Mouse (Mus musculus): ENCODE results near the gene Tpk1. TPM values are rescaled to one million over a fixed set of nuclear protein-coding genes. Genes with fewer than 3 reads are reported as not detected.

Gene Tpk1
- polyA plus RNA-seq, 1 experiment from 2014 or later = 8.0 TPM

DNA sequence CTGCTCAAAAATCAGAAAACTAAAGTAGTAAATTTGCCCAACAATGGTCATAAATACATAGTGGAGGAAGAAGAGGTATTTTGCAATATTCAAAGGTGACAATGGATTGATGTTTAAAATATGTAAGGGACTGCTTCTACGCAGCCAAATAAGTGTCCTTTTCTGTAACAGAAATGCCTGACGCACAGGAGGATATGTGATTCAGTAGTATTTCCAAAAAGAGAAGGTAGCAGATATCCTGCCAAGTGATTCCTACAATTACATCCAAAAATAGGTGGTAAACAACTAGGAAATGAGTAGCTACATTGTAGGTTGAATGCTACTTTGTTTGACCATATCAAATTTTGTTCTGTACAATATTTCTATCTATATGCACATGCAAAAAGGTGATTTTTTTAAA is 220.2 kb downstream of the Tpk1 start:
- H3K9me3 ChIP-seq (replicated peaks; ENCODE audit: control insufficient read depth, low read length) = no peaks in the 10 kb centered on the region
- DNase-seq (ENCODE audit: low spot score) = no peak
- H3K9ac ChIP-seq (replicated peaks; ENCODE audit: low read length) = no peak overlapping the region
- 92% methylated on average over 2 of the region's 2 CpGs for WGBS
- no peak for ATAC-seq (replicated peaks; ENCODE audit: insufficient number of reproducible peaks, low FRiP score, low TSS enrichment, low read depth)
- no peak overlapping the region for H3K4me2 ChIP-seq (ENCODE audit: low read depth, low read length)
- H3K27ac ChIP-seq (replicated peaks; ENCODE audit: low read depth, low read length) = no peak overlapping the region
- H3K4me1 ChIP-seq (ENCODE audit: control insufficient read depth, insufficient read depth, low read length) = no peaks in the 10 kb centered on the region
- no peaks in the 10 kb centered on the region for H3K27me3 ChIP-seq (ENCODE audit: control insufficient read depth, insufficient read depth, low read length)
- no peak overlapping the region for H3K4me3 ChIP-seq (ENCODE audit: low read depth, low read length)
- H3K36me3 ChIP-seq (replicated peaks; ENCODE audit: control insufficient read depth, insufficient read depth, low read depth, low read length) = no peaks in the 10 kb centered on the region

DNA sequence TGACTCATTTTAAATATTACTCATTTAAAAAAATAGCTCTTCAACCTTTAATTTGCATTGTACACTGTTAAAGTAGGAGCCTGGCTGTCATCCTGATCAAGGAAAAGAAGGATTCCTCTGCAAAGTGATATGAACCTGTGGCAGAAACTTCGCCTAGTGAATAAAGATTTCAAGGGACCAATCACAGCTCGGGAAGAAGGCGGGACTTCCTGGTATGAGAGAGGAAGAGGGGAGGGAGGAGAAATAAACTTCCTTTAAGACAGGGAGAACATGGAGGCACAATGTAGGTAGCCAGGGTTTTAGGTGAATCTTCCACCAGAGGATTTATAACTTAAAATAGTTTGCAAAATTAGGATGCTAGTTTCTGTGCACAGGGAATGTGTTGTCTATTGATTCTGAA is 223.9 kb downstream of the Tpk1 start:
- ATAC-seq (replicated peaks; ENCODE audit: insufficient number of reproducible peaks, low FRiP score, low TSS enrichment, low read depth) = no peak
- Histone ChIP-seq H3K9me3 (replicated peaks; ENCODE audit: control insufficient read depth, low read length) (no peaks in the 10 kb centered on the region), H3K36me3 (replicated peaks; ENCODE audit: control insufficient read depth, insufficient read depth, low read depth, low read length) (no peaks in the 10 kb centered on the region), H3K4me2 (ENCODE audit: low read depth, low read length) (no peak overlapping the region), H3K27me3 (ENCODE audit: control insufficient read depth, insufficient read depth, low read length) (no peaks in the 10 kb centered on the region), H3K4me1 (ENCODE audit: control insufficient read depth, insufficient read depth, low read length) (no peaks in the 10 kb centered on the region), H3K4me3 (ENCODE audit: low read depth, low read length) (no peak overlapping the region), H3K27ac (replicated peaks; ENCODE audit: low read depth, low read length) (no peak overlapping the region), H3K9ac (replicated peaks; ENCODE audit: low read length) (no peak overlapping the region)
- no peak for DNase-seq (ENCODE audit: low spot score)
- WGBS = 92% methylated on average over 3 of the region's 3 CpGs

DNA sequence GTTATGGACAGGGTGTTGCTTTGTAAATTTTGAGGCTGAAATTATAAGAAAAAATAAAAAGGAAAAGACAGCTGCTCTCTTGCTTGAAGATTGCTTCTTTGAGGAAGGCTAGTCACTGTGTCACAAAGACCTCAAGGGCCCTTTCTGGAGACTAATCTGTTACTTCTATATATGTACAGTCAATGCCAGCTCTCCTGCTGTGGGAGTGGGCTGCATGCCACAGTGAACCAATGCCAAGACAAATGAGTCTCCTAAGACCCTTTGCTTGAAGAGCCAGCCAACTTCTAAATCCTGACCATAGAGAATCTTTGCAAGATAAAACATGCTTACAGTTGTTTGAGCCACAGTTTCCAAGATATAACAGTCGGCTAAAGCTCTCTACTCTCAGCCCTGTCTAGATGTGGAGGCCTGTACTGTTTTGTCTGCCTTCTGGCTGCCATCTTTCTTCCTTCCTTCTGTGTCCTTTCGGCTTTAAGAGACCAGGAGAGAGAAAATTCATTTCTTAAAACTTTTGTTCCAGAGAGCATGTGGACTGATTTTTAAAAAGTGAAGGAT is 230.0 kb downstream of the Tpk1 start:
- H3K27ac ChIP-seq (replicated peaks; ENCODE audit: low read depth, low read length) = no peak overlapping the region
- no peak overlapping the region for H3K4me3 ChIP-seq (ENCODE audit: low read depth, low read length)
- no peak overlapping the region for H3K9ac ChIP-seq (replicated peaks; ENCODE audit: low read length)
- H3K4me1 ChIP-seq (ENCODE audit: control insufficient read depth, insufficient read depth, low read length) = no peaks in the 10 kb centered on the region
- H3K36me3 ChIP-seq (replicated peaks; ENCODE audit: control insufficient read depth, insufficient read depth, low read depth, low read length) = no peaks in the 10 kb centered on the region
- no peak for DNase-seq (ENCODE audit: low spot score)
- H3K4me2 ChIP-seq (ENCODE audit: low read depth, low read length) = no peak overlapping the region
- H3K27me3 ChIP-seq (ENCODE audit: control insufficient read depth, insufficient read depth, low read length) = no peaks in the 10 kb centered on the region
- WGBS = 70% methylated on average over 2 of the region's 2 CpGs
- H3K9me3 ChIP-seq (replicated peaks; ENCODE audit: control insufficient read depth, low read length) = no peaks in the 10 kb centered on the region
- no peak for ATAC-seq (replicated peaks; ENCODE audit: insufficient number of reproducible peaks, low FRiP score, low TSS enrichment, low read depth)

DNA sequence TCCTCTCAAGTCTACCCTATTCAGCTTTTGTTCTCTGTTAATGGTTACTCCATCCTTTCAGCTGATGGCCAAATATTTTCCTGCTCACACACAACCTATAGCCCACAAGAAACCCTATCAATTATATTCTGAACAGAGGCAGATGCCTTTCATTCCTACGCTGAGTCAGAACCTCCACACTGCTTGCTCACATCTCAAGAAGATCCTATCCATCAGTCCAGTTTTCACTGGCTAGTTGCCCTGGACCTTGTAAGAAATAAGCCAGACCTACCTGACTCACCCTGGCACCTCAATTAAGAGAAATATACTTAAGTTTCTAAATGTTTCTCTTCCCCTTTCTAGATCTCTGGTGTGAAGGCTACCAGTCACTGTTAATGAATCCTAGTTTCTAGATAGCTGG is 231.7 kb downstream of the Tpk1 start:
- Histone ChIP-seq H3K27ac (replicated peaks; ENCODE audit: low read depth, low read length) (no peak overlapping the region), H3K4me3 (ENCODE audit: low read depth, low read length) (no peak overlapping the region), H3K4me2 (ENCODE audit: low read depth, low read length) (no peak overlapping the region), H3K27me3 (ENCODE audit: control insufficient read depth, insufficient read depth, low read length) (no peaks in the 10 kb centered on the region), H3K9me3 (replicated peaks; ENCODE audit: control insufficient read depth, low read length) (no peaks in the 10 kb centered on the region), H3K36me3 (replicated peaks; ENCODE audit: control insufficient read depth, insufficient read depth, low read depth, low read length) (no peaks in the 10 kb centered on the region), H3K9ac (replicated peaks; ENCODE audit: low read length) (no peak overlapping the region), H3K4me1 (ENCODE audit: control insufficient read depth, insufficient read depth, low read length) (no peaks in the 10 kb centered on the region)
- WGBS = 80% methylated on average over 1 of the region's 1 CpGs
- no peak for ATAC-seq (replicated peaks; ENCODE audit: insufficient number of reproducible peaks, low FRiP score, low TSS enrichment, low read depth)
- DNase-seq (ENCODE audit: low spot score) = no peak

DNA sequence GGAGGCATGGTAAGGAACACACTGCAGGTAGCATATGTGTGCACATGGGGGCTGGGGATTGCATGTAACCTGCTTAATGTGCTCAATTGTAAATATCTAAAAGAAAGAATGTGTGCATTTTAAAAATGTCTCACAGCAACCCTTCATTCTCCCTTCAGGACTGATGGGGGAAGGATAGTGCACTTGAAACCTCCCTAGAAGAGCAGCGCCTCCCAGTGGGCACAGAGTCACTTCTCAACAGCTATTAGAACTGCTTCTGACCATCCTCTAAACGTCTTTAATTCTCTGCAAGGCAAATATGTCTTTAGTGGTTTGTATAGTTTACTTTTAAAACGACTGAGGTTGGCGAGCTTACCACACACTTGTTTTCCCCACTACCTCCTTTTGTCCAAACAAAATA is 241.1 kb downstream of the Tpk1 start:
- Histone ChIP-seq H3K36me3 (replicated peaks; ENCODE audit: control insufficient read depth, insufficient read depth, low read depth, low read length) (no peaks in the 10 kb centered on the region), H3K9ac (replicated peaks; ENCODE audit: low read length) (no peak overlapping the region), H3K4me1 (ENCODE audit: control insufficient read depth, insufficient read depth, low read length) (no peaks in the 10 kb centered on the region), H3K27ac (replicated peaks; ENCODE audit: low read depth, low read length) (no peak overlapping the region), H3K4me3 (ENCODE audit: low read depth, low read length) (no peak overlapping the region), H3K4me2 (ENCODE audit: low read depth, low read length) (no peak overlapping the region), H3K9me3 (replicated peaks; ENCODE audit: control insufficient read depth, low read length) (no peaks in the 10 kb centered on the region), H3K27me3 (ENCODE audit: control insufficient read depth, insufficient read depth, low read length) (no peaks in the 10 kb centered on the region)
- 54% methylated on average over 4 of the region's 4 CpGs for WGBS
- ATAC-seq (replicated peaks; ENCODE audit: insufficient number of reproducible peaks, low FRiP score, low TSS enrichment, low read depth) (no peak), DNase-seq (ENCODE audit: low spot score) (no peak)

DNA sequence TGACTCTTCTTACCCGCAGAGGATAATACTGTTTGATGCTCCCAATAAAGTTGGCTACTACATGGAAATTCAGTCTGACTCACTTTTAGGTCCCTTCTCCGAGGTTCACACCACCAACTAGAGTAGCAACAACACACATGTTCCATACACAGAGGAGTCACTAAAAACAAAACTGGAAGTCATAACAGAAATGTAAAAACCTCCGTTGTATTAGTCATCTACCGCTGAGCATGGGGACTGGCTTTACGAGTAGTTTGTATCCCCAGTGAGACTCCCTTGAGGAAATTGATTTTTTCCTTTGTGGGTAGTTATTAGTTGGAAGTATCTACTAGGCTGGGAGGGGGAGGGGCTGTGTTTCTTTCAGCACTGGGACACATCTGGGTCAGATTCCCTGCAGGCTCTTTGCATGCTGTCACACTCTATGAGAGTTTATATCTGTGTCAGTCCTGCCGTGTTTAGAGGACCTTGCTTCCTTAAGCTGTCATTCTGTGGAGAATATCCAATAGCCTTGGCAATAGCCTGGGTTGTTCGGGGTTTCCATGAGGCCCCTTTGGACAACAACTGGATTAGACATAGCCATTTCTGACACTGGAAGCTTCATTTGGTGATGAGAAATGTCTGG is 245.6 kb downstream of the Tpk1 start:
- Histone ChIP-seq H3K36me3 (replicated peaks; ENCODE audit: control insufficient read depth, insufficient read depth, low read depth, low read length) (no peaks in the 10 kb centered on the region), H3K4me1 (ENCODE audit: control insufficient read depth, insufficient read depth, low read length) (no peaks in the 10 kb centered on the region)
- peak; percentile 3 for DNase-seq (ENCODE audit: low spot score)

DNA sequence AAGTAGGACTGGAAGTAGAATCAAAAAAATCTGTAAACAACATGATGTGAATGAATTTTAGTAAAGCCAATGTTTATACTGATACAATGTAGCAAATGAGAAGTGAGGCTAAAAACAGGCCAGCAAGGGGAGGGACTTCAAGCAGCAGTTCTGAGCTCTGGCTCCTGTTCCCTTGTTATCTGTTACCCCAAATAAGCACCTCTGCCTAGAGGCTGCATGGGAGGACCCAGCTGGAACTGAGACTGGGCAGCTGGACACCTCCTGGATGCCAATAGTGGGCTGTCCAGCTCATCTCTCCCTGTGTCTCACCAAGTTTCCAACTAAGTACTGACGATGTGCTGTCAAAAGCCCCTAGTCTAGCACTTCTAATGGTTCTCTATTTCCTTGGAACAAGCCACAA is 257.1 kb downstream of the Tpk1 start:
- WGBS = 100% methylated on average over 1 of the region's 1 CpGs
- H3K9ac ChIP-seq (replicated peaks; ENCODE audit: low read length) = no peak overlapping the region
- H3K4me2 ChIP-seq (ENCODE audit: low read depth, low read length) = no peak overlapping the region
- no peak overlapping the region for H3K27ac ChIP-seq (replicated peaks; ENCODE audit: low read depth, low read length)
- H3K4me3 ChIP-seq (ENCODE audit: low read depth, low read length) = no peak overlapping the region
- DNase-seq (ENCODE audit: low spot score) (no peak), ATAC-seq (replicated peaks; ENCODE audit: insufficient number of reproducible peaks, low FRiP score, low TSS enrichment, low read depth) (no peak)
- no peaks in the 10 kb centered on the region for H3K27me3 ChIP-seq (ENCODE audit: control insufficient read depth, insufficient read depth, low read length)
- H3K36me3 ChIP-seq (replicated peaks; ENCODE audit: control insufficient read depth, insufficient read depth, low read depth, low read length) = no peaks in the 10 kb centered on the region
- H3K4me1 ChIP-seq (ENCODE audit: control insufficient read depth, insufficient read depth, low read length) = no peaks in the 10 kb centered on the region
- no peaks in the 10 kb centered on the region for H3K9me3 ChIP-seq (replicated peaks; ENCODE audit: control insufficient read depth, low read length)

More for the DNA sequence above, 245.6 kb downstream of the Tpk1 start:
- Histone ChIP-seq H3K4me3 (ENCODE audit: low read depth, low read length) (no peak overlapping the region), H3K9ac (replicated peaks; ENCODE audit: low read length) (no peak overlapping the region), H3K27me3 (ENCODE audit: control insufficient read depth, insufficient read depth, low read length) (no peaks in the 10 kb centered on the region), H3K4me2 (ENCODE audit: low read depth, low read length) (no peak overlapping the region), H3K27ac (replicated peaks; ENCODE audit: low read depth, low read length) (no peak overlapping the region), H3K9me3 (replicated peaks; ENCODE audit: control insufficient read depth, low read length) (no peaks in the 10 kb centered on the region)
- 67% methylated on average over 7 of the region's 7 CpGs for WGBS
- no peak for ATAC-seq (replicated peaks; ENCODE audit: insufficient number of reproducible peaks, low FRiP score, low TSS enrichment, low read depth)

DNA sequence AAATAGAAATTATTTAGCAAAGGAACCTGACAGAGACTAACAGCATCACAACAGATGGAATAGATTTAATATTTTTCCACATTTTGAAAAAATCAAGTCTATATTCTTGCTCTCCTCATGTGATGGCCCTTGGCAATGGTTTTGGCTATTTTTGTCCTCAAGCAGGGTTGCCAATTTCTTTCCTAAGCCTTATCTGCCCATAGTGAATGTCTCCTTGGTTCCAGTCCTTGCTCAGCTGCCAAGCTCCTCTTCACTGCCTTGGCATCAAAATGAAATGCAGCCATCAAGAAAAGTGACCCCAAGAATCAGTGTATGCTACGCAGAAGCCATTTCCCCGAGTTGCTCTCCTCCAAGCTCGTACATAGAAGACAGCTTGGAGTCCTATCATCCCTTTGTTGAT is 263.0 kb downstream of the Tpk1 start:
- Histone ChIP-seq H3K4me3 (ENCODE audit: low read depth, low read length) (no peak overlapping the region), H3K9ac (replicated peaks; ENCODE audit: low read length) (no peak overlapping the region), H3K4me1 (ENCODE audit: control insufficient read depth, insufficient read depth, low read length) (no peaks in the 10 kb centered on the region), H3K4me2 (ENCODE audit: low read depth, low read length) (no peak overlapping the region), H3K27me3 (ENCODE audit: control insufficient read depth, insufficient read depth, low read length) (no peaks in the 10 kb centered on the region), H3K9me3 (replicated peaks; ENCODE audit: control insufficient read depth, low read length) (no peaks in the 10 kb centered on the region), H3K27ac (replicated peaks; ENCODE audit: low read depth, low read length) (no peak overlapping the region), H3K36me3 (replicated peaks; ENCODE audit: control insufficient read depth, insufficient read depth, low read depth, low read length) (no peaks in the 10 kb centered on the region)
- DNase-seq (ENCODE audit: low spot score) (no peak), ATAC-seq (replicated peaks; ENCODE audit: insufficient number of reproducible peaks, low FRiP score, low TSS enrichment, low read depth) (no peak)
- 91% methylated on average over 3 of the region's 3 CpGs for WGBS

Data from embryonic facial prominence, embryonic 11.5 days (tissue).